Mouse (Mus musculus) liver, postnatal 0 days (tissue): ENCODE results near the gene Sgce. TPM values are rescaled to one million over a fixed set of nuclear protein-coding genes. Genes with fewer than 3 reads are reported as not detected.

Experiments
- ATAC-seq: fragments of 200-750 bp; cut with Nextera tagmentation; 2 replicates; pipeline ENCODE4 v1.8.0; 2017; ENCODE audit warnings: mild to moderate bottlenecking, moderate library complexity
- DNase-seq: peaks from one replicate; pipeline ENCODE4 v3.0.0-alpha.2; 2016
- H3K27ac ChIP-seq: fragments of 300-500 bp; sonication (generic); 2 replicates; pipeline ENCODE4 v1.5.1; 2014; ENCODE audit warnings: antibody characterized with exemption, moderate library complexity, mild to moderate bottlenecking, low read depth
- H3K27me3 ChIP-seq: fragments of 300-500 bp; sonication (generic); 2 replicates; pipeline ENCODE4 v1.6.1; 2014; ENCODE audit warnings: low read length, control low read depth, mixed read lengths; ENCODE audit not compliant: insufficient read depth
- H3K36me3 ChIP-seq: fragments of 300-500 bp; sonication (generic); replicated peaks from 2 replicates; pipeline ENCODE4 v1.6.1; 2014; ENCODE audit warnings: mild to moderate bottlenecking, control low read depth, low read length, moderate library complexity, mixed read lengths; ENCODE audit not compliant: insufficient read depth
- H3K4me1 ChIP-seq: fragments of 300-500 bp; sonication (generic); 2 replicates; pipeline ENCODE4 v1.6.1; 2014; ENCODE audit warnings: antibody characterized with exemption, mild to moderate bottlenecking, control low read depth; ENCODE audit not compliant: insufficient read depth
- H3K4me2 ChIP-seq: fragments of 300-500 bp; sonication (generic); 2 replicates; pipeline ENCODE4 v1.6.1; 2014; ENCODE audit warnings: low read depth, mild to moderate bottlenecking, low read length, moderate library complexity, mixed read lengths
- H3K4me3 ChIP-seq: fragments of 300-500 bp; sonication (generic); 2 replicates; pipeline ENCODE4 v1.5.1; 2014; ENCODE audit warnings: low read depth, low read length
- H3K9ac ChIP-seq: fragments of 300-500 bp; sonication (generic); replicated peaks from 2 replicates; pipeline ENCODE4 v1.6.1; 2014; ENCODE audit warnings: mild to moderate bottlenecking, moderate library complexity
- H3K9me3 ChIP-seq: fragments of 300-500 bp; sonication (generic); 2 replicates; pipeline ENCODE4 v1.6.1; 2016; ENCODE audit warnings: mild to moderate bottlenecking, control low read depth, low read length, mixed read lengths
- CTCF ChIP-seq: sonication (generic); IDR thresholded peaks from 2 replicates; pipeline ENCODE4 v1.5.1; 2016; ENCODE audit warnings: antibody characterized with exemption, low read depth
- EP300 ChIP-seq: IDR thresholded peaks from 2 replicates; pipeline ENCODE4 v1.6.1; 2016; ENCODE audit warnings: antibody characterized with exemption, low read depth, mild to moderate bottlenecking
- WGBS: fragments of 180-500 bp; shearing (Covaris S2); extraction: QIAGEN DNeasy Blood & Tissue Kit; methylation state at CpG from one replicate; pipeline ENCODE4 v1.1.7; 2014; ENCODE audit not compliant: insufficient replicate concordance; 5-methylcytosine and 5-hydroxymethylcytosine counted together
- polyA plus RNA-seq: library from polyadenylated mRNA; unstranded; fragments of >200 nt; fragmentation: Nextera tagmentation; extraction: Ambion mirVana; gene quantifications from 2 replicates; pipeline ENCODE4 v1.2.1, GENCODE M21; 2015

Sgce gene
- polyA plus RNA-seq, 1 experiment from 2014 or later: 30.1 TPM

GRCm38 (mm10) chr6:4728305-4728704 is 18.7 kb downstream of the Sgce start:
- Histone ChIP-seq H3K9ac (no peak overlapping the region), H3K27me3 (no peaks in the 10 kb centered on the region), H3K27ac (no peak overlapping the region), H3K4me1 (no peaks in the 10 kb centered on the region), H3K4me2 (no peak overlapping the region), H3K36me3 (no peaks in the 10 kb centered on the region), H3K9me3 (no peaks in the 10 kb centered on the region), H3K4me3 (no peak overlapping the region)
- WGBS: 43% methylated on average over 2 of the region's 2 CpGs
- no peak for ATAC-seq
- TF ChIP-seq EP300: no peak
- TF ChIP-seq CTCF: no peak
- no peak for DNase-seq

- Histone ChIP-seq H3K36me3 (no peaks in the 10 kb centered on the region), H3K4me3 (no peak overlapping the region), H3K9ac (no peak overlapping the region), H3K27ac (no peak overlapping the region), H3K4me2 (no peak overlapping the region), H3K4me1 (no peaks in the 10 kb centered on the region), H3K27me3 (no peaks in the 10 kb centered on the region), H3K9me3 (no peaks in the 10 kb centered on the region)
- TF ChIP-seq EP300 (no peak), CTCF (no peak)
- DNase-seq (no peak), ATAC-seq (no peak)
- 82% methylated on average over 15 of the region's 15 CpGs for WGBS
These were observed 22.8 kb downstream of the Sgce start for GRCm38 (mm10) chr6:4723998-4724757.

- DNase-seq (no peak), ATAC-seq (no peak)
- no peak overlapping the region for H3K4me3 ChIP-seq
- H3K9me3 ChIP-seq: no peaks in the 10 kb centered on the region
- H3K27ac ChIP-seq: no peak overlapping the region
- no peak overlapping the region for H3K4me2 ChIP-seq
- TF ChIP-seq CTCF: no peak
- no peak for TF ChIP-seq EP300
- H3K4me1 ChIP-seq: no peaks in the 10 kb centered on the region
- WGBS: 83% methylated on average over 13 of the region's 13 CpGs
- no peaks in the 10 kb centered on the region for H3K36me3 ChIP-seq
- H3K27me3 ChIP-seq: no peaks in the 10 kb centered on the region
- H3K9ac ChIP-seq: no peak overlapping the region
These were observed 24.3 kb downstream of the Sgce start for GRCm38 (mm10) chr6:4722739-4723138.

GRCm38 (mm10) chr6:4722142-4722541 is 24.9 kb downstream of the Sgce start:
- WGBS: 79% methylated on average over 6 of the region's 6 CpGs
- no peaks in the 10 kb centered on the region for H3K9me3 ChIP-seq
- no peaks in the 10 kb centered on the region for H3K27me3 ChIP-seq
- DNase-seq: no peak
- no peak for ATAC-seq
- H3K4me1 ChIP-seq: no peaks in the 10 kb centered on the region
- H3K4me3 ChIP-seq: no peak overlapping the region
- no peak overlapping the region for H3K4me2 ChIP-seq
- no peak overlapping the region for H3K9ac ChIP-seq
- H3K27ac ChIP-seq: no peak overlapping the region
- TF ChIP-seq CTCF (no peak), EP300 (no peak)
- no peaks in the 10 kb centered on the region for H3K36me3 ChIP-seq

GRCm38 (mm10) chr6:4717344-4717743 is 29.7 kb downstream of the Sgce start:
- no peak overlapping the region for H3K4me2 ChIP-seq
- no peaks in the 10 kb centered on the region for H3K4me1 ChIP-seq
- TF ChIP-seq CTCF (no peak), EP300 (no peak)
- no peak overlapping the region for H3K4me3 ChIP-seq
- no peak overlapping the region for H3K9ac ChIP-seq
- H3K27me3 ChIP-seq: no peaks in the 10 kb centered on the region
- DNase-seq (no peak), ATAC-seq (no peak)
- 74% methylated on average over 2 of the region's 2 CpGs for WGBS
- no peaks in the 10 kb centered on the region for H3K36me3 ChIP-seq
- no peak overlapping the region for H3K27ac ChIP-seq
- no peaks in the 10 kb centered on the region for H3K9me3 ChIP-seq

- no peaks in the 10 kb centered on the region for H3K9me3 ChIP-seq
- ATAC-seq (no peak), DNase-seq (no peak)
- H3K27ac ChIP-seq: no peak overlapping the region
- no peak overlapping the region for H3K9ac ChIP-seq
- H3K4me3 ChIP-seq: no peak overlapping the region
- TF ChIP-seq CTCF (no peak), EP300 (no peak)
- 87% methylated on average over 2 of the region's 2 CpGs for WGBS
- no peaks in the 10 kb centered on the region for H3K27me3 ChIP-seq
- H3K36me3 ChIP-seq: no peaks in the 10 kb centered on the region
- no peaks in the 10 kb centered on the region for H3K4me1 ChIP-seq
- H3K4me2 ChIP-seq: no peak overlapping the region
These were observed 30.8 kb downstream of the Sgce start for GRCm38 (mm10) chr6:4716171-4716570.

GRCm38 (mm10) chr6:4708971-4709370 is 38.0 kb downstream of the Sgce start:
- Histone ChIP-seq H3K27ac (no peak overlapping the region), H3K36me3 (no peaks in the 10 kb centered on the region), H3K4me2 (no peak overlapping the region), H3K9me3 (no peaks in the 10 kb centered on the region), H3K4me3 (no peak overlapping the region), H3K4me1 (no peaks in the 10 kb centered on the region), H3K9ac (no peak overlapping the region), H3K27me3 (no peaks in the 10 kb centered on the region)
- TF ChIP-seq EP300: no peak
- TF ChIP-seq CTCF: no peak
- 63% methylated on average over 1 of the region's 1 CpGs for WGBS
- DNase-seq: no peak
- ATAC-seq: no peak
